Mouse (Mus musculus) kidney, postnatal 4 days (tissue): Measurements from ENCODE around the gene Mrps6.

Experiments
- DNase-seq, 2 experiments: peaks; one replicate each; pipeline ENCODE4 v3.0.0; 2021; ENCODE audit warnings: mixed read lengths in 2 of 2

The Mrps6 gene

DNA sequence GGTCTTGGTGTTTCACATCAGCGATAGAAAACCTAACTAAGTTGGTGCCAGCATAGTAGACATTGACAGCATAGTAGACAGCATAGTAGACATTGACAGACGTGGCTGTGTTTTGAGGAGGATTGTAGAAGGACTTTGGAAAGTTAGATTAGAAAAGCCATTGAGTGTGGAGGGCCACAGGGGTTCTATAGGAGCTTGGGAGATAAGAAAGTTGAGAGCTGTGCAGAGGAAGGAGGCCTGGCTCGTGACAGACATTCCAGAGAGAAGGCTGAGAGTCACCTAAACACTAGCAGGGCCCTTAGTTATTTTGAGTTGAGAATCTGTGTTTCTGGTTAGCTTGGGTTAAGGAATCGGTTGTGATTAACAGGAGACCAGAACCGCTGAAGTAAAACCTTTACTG lies 69.6 kb downstream of the Mrps6 start:
- DNase-seq: no peak

DNA sequence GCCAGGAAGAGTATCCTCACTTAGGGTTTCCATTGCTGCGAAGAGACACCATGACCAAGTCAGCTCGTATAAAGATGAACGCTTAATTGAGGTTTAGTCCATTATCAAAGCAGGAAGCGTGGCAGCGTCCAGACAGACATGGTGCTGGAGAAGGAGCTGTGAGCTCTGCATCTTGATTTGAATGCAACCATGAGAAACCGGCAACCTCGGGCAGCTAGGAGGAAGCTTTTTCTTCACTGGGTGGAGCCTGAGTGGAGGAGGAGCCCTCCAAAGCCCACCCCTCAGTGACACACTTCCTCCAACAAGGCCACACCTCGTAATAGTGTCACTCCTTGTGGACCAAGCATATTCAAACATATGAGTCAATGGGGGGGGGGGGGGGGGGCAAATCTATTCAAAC lies 71.8 kb downstream of the Mrps6 start:
- DNase-seq: no peak

DNA sequence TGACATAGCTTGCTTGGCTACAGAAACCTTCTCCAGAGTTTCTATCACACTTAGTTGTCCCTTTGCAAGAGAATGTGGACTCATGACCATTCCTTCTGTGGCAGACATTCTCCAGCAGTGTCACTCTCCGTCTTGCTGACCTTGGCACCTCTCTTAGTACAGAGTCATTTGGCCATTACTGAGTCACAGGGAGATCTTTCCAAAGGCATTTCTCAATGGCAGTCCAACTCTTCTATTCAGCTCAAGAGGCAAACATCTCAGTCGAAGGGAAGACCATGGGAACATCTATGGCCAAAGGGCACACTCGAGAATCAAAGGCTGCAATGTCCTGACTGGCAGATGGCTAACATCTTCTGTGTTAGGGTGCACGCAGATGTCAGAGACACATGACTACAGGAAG lies 74.4 kb downstream of the Mrps6 start:
- DNase-seq: no peak

- DNase-seq: no peak
Observed at GRCm38 (mm10) chr16:92134148-92134764, 76.2 kb downstream of the Mrps6 start.

DNA sequence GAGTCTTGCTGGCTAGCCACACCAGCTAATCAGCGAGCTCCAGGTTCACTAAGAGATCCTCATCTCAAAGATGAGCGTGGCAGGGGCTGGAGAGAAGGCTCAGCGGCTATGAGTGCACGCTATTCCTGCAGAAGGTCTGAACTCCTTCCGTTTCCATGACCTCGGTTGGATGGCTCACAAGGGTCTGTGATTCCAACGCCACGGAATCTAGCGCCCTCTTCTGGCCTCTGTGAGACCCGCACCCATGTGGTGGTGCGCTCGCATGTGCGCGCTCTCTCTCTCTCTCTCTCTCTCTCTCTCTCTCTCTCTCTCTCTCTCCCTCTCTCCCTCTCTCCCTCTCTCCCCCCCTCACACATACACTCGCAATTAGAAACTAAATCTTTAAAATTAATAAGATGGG lies 78.2 kb downstream of the Mrps6 start:
- no peak for DNase-seq

- DNase-seq: no peak
Observed at GRCm38 (mm10) chr16:92139386-92140261, 81.6 kb downstream of the Mrps6 start.

GRCm38 (mm10) chr16:92140328-92140727 lies 82.3 kb downstream of the Mrps6 start:
- DNase-seq: no peak

DNA sequence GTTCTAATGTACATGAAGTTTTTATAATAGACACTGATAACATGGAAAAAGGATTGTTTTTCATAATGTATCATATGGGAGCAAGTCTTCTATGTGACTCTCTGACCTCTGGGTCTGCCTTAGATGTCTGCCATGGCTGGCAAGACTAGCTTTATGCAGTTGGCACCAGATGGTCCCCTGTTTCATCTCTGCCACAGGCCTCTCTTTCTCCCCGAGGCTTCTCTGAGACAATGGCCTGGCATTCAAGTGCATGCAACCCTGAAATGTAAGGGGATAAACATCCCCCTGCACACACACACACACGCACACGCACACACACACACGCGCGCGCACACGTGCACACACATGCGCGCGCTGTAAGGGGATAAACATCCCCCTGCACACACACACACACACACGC lies 83.0 kb downstream of the Mrps6 start:
- DNase-seq: no peak

- no peak for DNase-seq
Observed at GRCm38 (mm10) chr16:92142426-92143012, 84.4 kb downstream of the Mrps6 start.

DNA sequence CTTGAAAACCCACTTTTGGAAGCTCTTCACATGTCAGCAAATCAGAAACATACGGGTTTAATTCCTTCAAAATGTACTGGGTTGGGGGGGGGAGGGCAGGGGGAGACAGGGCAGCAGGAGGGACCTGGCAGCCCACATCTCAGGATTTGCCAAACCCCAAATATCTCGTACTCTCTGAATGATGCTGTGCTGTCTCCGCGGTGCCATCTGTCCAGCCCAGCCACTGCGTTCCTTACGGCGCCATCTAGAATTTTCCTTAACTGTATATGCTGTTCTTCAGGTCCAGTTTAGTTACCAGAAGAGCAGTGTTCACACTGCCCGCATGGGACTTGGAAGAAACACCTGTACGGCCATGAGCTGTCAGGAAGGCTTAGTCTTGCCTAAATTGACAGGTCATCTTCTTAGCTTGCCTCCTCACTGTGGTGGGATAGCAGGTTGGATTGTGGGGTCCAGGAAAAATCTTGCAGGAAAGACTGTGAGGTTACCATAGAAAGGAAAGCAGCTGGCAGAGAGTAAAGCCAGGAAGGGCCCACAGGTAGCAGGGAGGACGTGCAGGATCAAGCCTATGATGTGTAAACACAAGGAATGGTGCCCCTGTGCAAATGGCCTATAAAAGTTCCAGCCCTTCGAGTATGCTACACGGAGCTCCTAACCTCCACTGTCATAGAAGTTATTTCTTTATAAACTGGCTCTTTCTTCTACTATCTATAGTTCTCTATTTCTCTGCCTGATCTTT lies 89.7 kb downstream of the Mrps6 start:
- no peak for DNase-seq

GRCm38 (mm10) chr16:92148367-92148728 lies 90.3 kb downstream of the Mrps6 start:
- DNase-seq: no peak

GRCm38 (mm10) chr16:92150975-92151374 lies 92.9 kb downstream of the Mrps6 start:
- no peak for DNase-seq

DNA sequence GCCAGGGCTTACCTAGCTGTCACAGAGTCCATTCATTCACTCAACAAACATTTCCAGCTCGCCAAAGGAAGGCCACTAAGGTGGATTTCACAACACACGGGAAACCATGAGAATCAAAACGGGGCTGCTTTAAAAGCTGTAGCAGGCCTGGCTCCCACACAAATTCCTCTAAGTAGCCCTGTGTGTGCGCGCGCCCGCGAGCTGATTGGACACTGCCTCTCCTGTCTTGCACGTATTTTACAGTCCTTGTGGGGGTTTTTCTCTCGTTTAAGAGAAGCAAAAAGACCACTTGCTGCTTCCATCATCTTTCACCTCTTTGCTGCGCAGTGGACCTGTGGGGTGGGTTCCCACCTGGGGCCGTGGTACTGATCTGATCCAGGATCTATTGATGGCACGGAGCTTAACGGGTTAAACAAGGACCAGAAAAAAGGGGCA lies 100.0 kb downstream of the Mrps6 start:
- peak; percentile 67 to 81 for DNase-seq

GRCm38 (mm10) chr16:92158461-92159091 lies 100.5 kb downstream of the Mrps6 start:
- DNase-seq: peak; percentile 80 to 90

DNA sequence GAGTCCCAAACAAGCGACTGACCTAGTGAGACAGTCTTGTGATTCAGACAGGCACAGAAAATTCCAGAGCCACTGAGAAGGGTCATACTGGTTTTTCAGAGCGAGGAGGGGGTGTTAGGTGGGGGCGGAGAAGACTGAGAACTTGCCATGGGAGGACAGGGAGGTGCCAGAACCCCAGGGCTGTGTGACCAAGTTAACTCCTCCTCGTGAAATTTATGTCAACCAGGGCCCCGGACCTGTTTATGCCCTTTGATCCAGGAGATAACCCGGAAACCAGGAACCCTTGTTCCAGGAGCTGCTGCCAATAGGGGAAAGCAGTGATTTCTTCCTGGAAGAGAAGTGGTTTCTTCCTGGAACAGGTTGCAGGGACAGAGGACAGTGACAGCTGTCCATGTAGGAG lies 101.0 kb downstream of the Mrps6 start:
- peak; percentile 37 to 59 for DNase-seq
